Mouse (Mus musculus): ENCODE results near the gene Pgls. TPM values are rescaled to one million over a fixed set of nuclear protein-coding genes. Genes with fewer than 3 reads are reported as not detected.

The Pgls gene
- total RNA-seq, 2 experiments from 2014 or later = 25.6 to 26.1 TPM

DNA sequence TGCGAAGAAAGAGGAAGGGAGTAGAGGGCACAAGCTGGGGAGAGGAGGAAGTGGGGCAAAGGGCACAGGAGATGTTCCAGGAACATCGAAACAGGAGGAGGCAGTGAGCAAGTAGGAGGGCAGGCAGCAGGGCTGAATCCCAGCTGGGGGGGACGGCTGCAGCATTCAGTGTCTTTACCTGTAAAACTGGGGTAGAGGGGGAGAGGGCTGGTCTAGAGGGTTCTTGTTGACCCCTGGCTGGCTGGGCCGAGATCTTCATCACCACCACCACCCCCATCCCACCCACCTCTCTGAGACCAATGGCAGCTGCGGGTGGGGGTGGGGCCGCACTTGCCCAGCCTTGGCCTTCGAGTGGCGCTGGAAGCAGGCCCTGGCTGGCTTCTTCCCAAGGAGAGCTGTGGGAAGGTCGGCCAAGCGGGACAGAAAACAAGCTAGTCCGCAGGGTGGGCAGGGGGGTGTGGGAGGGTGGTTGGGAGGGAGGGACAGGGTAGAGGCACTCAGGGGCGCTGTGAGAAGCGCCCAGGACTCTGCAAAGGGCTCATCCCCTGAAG lies 23.5 kb upstream of the Pgls start, which contains the start of gene Slc27a1:
Gene Slc27a1 (plus strand): TSS at position 496 of the 551 bp plus-strand sequence.
- peak; percentile 72 to 74 for DNase-seq
- intact Hi-C loops (cut with DNase I) = no loop called here

DNA sequence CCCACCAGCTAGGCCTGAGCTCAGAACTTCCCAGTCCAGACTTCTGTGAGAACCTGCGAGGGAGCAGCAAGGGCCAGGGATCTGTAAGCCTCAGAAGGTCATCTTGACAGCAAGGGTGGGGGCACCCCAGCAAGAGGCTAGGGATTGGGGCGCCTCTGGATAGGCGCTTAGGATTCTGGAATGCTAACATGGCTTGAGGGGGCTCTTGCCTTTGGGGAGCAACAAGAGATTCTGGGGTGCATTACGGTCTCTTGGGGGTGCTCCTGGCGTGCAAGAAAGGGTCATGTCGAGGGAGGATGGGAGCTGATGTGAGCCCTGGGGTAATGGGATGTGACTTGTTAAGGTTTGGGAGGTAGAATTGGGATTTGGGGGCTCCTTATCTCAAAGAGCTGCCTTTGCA lies 23.0 kb upstream of the Pgls start:
- intact Hi-C loops (cut with DNase I) = no loop called here
- no peak for DNase-seq

DNA sequence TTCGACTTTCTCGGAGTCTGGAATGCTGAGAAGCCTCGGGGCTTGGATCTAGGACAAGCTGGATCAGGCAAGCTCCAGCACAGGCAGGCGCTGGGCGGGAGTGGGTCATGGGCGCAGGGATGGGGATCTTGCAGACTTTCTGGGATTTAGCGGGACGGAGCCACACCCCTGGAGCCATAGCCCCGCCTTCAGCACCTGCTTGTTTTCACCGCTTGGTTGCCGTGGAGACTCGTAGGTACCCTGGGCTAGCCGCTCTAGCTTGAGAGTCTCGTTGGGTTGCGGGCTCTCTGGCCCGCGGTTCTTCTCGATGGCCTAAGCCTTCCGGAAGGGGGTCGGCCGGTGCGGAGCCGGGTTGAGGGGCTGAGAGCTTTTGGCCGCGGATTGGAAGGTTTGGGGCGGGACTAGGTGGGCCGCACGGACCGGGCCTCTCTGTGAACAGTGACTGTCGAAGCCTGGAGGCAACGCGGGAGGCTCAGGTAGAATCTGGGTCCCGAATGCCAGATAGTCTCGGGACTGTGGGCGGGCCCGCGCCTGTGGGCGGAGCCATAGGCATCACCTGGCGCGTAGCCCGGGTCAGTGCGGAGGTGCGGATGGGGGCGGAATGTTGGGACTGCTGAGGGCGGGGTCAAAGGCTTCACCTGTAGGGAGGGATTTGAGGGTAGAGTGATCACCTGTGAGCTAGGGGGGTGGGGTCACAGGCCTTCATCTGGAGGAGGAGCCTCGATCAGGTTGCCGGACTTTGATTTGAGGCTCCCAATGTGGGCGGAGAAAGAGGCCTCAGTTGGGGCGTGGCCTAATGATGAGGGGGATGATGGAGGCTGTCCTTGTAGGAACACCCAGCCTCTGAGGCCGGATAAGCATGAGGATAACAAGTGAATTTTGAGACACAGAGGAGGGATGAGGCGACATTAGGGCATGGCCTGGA lies 22.3 kb upstream of the Pgls start:
- DNase-seq = peak; percentile 73 to 81
- intact Hi-C loops (cut with DNase I) = no loop called here

DNA sequence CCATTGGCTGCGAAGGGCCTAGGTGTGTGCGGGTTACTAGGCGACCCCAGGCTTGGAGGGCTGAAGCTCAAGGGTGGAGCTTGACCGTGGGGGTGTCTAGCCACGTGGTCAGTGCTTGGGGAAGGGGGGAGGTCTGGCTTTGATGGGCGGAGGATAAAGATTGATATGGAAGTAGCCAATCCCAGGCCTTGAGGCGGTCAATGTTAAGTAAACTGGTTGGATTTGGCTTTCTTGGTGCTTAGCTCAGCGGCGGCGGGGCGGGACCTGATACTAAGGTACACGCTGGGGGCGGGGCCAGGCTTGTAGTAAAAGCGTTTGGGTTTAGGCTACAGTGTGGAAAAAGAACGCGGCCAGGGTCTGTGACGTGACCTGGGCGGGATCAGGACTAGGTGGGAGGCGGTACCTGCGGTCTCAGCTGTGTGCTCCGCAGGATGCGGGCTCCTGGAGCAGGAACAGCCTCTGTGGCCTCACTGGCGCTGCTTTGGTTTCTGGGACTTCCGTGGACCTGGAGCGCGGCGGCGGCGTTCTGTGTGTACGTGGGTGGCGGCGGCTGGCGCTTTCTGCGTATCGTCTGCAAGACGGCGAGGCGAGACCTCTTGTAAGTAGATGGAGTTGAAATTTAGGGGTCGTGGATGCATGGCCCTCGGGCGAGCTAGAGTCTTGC lies 21.6 kb upstream of the Pgls start:
- DNase-seq = peak; percentile 80 to 83
- intact Hi-C loops (cut with DNase I) = no loop called here

DNA sequence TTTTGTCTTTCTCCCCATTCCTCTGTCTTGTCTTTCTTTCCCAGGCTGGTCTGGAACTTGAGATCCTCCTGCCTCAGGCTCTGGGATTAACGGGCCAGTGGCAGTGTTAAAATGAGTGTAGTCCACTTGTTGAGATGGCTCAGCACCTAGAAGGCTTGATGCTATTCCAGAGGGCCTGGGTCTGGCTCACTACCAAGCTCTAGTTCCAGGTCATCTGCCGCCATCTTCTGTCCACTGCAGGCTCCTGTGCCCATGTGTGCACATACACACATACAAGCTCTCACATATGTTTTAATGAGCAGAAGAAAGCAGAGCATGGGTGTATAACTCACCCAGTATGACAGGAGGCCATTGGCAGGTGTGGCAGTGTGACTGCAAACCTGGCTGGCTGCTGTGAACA lies 19.9 kb upstream of the Pgls start:
- intact Hi-C loops (cut with DNase I) = no loop called here
- DNase-seq = no peak

DNA sequence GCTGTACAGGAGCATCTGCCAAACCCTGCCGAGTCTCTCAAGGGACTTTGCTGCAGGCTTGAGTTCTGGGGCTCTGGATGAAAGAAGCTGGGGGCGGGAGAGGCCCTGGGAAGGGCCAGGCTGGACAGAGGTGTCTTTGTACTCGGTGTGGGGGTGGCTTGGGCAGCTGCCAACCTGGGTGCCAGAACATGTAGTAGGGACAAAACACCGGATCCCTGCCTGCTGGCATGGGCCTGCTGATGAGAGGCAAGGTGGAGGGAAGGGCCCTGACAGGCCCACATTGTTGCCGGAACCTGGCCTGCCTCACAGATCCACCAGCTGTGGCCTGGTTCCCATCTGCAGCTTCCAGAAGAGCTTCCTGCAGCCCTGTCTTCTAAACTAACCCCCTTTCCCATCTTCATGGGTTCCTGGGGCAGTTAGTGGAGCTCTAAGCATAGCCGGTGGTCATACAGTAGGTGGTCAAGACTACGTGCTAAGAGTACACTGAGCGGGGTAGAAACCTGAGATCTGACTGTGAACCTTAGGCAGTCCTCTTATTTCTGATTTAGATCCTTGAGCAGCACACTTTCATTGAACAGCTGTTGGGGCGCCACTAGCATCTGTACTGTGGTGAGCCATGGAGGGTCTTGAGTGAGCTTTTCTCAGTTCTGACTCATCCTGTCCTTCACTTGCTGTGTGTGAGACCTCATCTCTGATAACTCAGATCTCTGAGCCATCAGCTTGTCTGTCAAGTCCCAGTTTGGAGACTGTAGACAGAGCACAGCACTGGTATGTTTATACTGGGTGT lies 18.9 kb upstream of the Pgls start:
- peak in 1 of 2 experiments; percentile 42 for DNase-seq
- intact Hi-C loops (cut with DNase I) = no loop called here

DNA sequence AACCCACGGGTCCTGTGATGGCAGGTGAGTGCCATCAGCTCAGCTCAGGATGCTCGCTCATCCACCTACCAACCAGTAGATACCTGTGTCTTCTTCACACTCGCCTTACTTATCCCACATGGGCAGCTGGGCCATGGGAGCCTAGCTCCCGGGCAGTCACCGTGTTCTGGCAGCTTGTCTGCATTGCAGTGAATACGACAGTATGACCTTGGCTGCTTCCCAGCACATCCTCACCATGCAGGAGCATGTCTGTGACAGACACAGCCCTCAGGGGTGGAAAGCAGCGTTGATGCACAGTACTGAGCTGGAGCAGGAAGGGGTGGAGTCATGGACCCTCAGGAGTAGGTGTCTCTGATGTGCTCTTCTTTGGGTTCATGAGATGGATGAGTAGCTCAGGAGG lies 17.6 kb upstream of the Pgls start:
- intact Hi-C loops (cut with DNase I) = no loop called here
- no peak for DNase-seq

DNA sequence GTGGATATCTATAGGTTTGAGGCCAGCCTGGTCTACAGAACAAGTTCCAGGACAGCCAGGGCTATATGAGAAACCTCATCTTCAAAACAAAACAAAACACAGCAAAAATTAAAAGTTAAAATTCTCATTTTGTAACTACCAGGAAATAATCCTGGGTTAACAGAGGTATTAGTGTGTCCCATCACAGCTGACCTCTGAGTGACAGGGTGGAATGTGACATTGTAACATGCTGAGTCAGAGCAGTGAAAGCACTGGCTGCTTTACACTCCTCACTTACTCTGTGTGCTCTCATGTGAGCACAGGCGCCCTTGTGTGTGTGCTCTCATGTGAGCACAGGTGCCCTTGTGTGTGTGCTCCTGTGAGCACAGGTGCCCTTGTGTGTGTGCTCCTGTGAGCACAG lies 17.0 kb upstream of the Pgls start:
- intact Hi-C loops (cut with DNase I) = no loop called here
- DNase-seq = no peak

DNA sequence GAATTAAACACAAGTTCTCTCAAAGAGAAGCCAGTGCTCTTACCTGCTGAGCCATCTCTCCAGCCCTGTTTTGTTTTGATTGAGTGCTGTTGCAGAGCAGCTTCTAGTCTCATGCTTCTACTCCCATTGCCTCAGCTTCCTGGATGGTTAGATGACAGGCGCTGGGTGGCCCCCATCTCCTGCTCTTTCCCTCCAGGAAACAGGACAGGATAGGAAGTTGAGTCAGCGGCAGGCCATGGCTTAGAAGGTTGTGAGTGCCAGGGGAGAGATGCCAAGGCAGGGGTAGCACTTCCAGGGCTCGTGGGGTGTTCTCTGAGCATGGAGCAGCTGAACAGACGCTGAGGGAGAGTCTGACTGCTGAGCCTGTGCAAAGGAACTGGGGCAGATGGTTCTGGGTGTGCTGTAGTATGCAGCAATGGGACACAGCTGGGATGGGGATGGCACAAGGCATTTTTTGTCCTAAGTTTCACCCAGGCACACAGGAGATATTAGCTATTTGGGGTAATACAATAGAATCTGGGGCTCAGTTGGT lies 14.1 kb upstream of the Pgls start:
- DNase-seq = no peak
- intact Hi-C loops (cut with DNase I) = no loop called here

DNA sequence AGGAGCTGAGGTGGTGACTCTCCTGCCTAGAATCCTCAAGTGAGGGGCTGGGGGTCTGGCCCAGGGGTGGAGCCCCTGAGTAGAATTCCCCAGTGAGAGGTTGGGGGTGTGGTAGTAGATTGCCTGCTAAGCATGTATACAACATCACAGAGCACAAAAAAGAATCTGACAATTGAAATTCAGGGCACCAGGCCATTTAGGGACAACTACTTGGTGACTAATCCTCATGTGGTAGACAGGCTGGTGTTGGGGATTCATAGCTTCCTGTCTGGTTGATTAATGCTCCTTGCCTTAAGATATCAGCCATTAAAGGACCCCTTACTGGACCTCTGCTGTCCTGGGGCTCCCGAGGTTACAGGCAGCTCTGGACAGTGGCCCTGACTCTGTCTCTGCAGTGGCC lies 13.0 kb upstream of the Pgls start:
- intact Hi-C loops (cut with DNase I) = no loop called here
- no peak for DNase-seq

DNA sequence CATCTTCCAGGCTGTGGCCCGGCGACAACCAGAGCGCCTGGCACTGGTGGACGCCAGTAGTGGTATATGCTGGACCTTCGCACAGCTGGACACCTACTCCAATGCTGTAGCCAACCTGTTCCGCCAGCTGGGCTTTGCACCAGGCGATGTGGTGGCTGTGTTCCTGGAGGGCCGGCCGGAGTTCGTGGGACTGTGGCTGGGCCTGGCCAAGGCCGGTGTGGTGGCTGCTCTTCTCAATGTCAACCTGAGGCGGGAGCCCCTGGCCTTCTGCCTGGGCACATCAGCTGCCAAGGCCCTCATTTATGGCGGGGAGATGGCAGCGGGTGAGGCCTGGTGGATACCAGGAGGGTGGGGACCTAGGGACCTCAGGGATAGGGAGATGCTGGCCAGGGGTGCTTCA lies 12.5 kb upstream of the Pgls start:
- peak; percentile 59 to 73 for DNase-seq
- intact Hi-C loops (cut with DNase I) = no loop called here

DNA sequence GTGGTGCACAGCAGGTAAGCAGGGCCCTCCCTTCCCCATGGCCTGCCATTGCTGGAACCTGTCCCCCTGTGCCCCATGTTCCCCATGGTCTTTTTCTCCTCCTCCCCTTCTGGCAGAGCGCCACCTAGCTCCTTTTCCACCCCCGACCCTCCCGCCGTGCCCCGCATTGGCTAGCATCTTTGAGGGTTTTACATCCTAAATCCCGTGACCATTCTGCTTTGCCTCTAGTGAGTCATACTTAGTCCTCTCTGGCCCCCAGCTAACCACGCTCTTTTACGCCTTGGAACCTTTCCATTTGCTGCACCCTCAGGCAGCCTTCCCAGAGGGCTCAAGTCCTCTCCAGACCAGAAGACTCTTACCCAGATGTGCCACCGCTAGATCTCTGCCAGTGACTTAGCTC lies 11.8 kb upstream of the Pgls start:
- DNase-seq = no peak
- intact Hi-C loops (cut with DNase I) = no loop called here

DNA sequence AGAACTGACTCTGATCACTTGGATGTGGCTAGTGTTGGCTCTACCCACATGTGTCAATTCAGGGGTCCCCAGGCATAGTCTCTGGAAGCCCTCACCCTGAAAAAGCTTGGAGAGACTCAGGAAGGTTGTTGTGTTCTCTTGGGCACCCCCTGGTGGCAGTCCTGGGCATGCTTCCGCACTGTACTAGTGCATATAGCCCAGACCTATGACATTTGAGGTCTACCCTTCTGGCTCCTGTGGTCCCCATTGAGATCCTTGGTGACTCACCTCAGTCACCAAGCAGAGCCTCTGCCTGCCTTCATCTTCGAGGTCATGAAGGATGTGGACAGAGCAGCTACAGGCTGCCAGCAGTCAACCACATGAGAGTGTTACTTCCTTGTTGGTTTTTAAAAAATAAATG lies 5.1 kb upstream of the Pgls start:
- intact Hi-C loops (cut with DNase I) = no loop called here
- peak in 1 of 2 experiments; percentile 40 for DNase-seq

DNA sequence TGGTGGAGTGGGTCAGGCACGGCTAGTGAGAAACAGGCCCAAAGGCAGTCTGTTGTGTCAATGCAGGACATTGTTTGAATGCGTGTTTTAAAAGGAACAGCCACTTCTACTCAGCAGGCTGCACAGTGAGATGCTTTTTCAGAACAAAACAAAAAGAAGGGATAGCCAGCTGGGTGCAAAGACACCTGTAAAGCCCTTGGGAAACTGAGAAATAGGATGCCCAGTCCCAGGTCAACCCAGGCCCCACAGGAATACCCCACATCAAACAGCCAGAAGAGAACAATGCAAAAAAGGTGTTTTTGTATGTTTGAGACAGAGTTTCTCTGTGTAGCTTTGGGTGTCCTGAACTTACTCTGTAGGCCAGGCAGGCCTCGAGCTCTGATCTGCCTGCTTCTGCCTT lies 3.2 kb upstream of the Pgls start:
- no peak for DNase-seq
- intact Hi-C loops (cut with DNase I) = no loop called here

DNA sequence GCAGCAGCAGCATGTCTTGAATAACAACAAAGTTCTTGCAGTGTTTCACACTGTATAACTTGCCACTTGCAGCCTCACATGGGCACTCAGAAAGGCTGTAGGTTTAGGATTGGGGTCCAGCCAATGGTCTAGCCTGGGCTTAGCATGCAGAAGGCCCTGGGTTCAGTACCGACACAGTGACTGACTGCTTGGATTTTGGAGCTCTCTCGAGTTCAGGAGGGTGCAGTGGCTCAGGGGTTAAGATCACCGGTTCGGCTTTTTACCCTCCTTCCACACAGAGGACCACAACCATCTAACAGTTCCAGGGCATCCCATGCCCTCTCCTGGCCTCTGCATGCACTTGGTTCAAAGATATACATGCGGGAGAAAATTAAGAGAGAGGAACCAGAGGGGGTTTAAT lies 959 bp upstream of the Pgls start:
- intact Hi-C loops (cut with DNase I) = no loop called here
- no peak for DNase-seq

DNA sequence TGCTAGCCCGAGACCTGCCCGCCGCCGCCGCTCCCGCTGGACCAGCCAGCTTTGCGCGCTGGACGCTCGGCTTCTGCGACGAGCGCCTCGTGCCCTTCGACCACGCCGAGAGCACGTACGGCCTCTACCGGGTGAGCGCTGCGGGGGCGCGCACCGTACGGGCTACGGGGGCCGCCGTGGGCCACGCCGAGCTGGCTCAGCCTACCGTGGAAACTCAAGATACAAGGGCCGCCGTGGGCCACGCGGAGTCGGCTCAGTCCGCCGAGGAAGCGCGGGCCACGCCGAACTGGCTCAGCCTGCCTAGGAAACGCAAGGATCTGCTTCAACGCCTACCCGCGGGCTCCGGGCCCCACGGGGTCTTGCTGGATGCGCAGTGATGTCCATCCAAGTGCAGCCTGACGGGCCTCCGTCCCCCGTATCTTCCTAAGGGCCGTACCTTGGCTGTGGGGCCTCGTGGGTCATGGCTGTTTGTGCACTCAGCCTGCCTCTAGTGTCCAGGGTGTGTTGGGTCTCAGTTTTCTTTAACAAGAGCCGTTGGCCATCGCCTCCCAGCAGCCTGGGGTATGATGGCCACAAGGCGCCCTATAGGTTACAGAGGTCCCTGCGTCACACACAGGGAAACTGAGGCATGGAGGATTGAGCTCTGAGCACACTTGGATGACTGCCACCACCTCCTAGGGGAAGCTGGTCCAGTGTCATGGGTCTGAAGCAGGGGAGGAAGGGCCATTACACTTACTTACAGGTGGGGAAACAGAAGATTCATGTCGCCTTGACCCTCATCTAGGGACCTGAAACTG lies 596 bp downstream of the Pgls start:
- intact Hi-C loops (cut with DNase I) = no loop called here
- peak in 1 of 2 experiments; percentile 65 for DNase-seq

DNA sequence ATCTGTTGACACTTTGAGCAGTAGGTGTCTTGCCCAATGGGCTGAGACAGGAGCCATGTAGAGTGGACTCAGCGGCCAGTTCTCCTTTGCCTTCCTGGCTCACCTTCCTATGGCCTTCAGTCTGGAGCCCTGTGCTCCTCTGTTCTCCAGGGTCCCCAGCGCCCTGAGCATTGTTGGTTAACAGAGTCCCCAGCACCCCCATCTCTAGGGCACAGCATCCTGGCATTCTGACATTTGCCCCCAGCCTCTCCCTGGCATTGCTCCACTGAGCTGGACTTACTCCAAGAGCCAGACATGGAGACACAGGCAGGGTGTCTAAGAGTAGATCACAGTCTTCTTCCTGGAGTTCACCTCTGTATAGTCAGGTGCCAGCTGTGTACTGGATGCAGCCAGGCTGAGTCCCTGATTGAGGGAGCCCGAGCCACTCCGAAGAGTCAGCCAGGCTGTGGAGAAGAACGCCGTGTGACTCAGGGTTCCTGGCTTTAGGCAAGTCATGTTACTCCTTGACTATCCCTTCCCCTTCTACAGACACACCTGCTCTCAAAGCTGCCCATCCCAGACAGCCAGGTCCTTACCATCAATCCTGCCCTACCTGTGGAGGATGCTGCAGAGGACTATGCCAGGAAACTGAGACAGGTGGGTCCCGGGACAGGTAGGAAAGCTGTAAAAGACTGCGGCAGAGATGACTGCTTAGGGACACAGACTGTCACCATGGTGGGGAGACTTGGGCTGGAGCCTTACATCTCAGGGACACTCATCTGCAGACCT lies 1.8 kb downstream of the Pgls start:
- intact Hi-C loops (cut with DNase I) = no loop called here
- no peak for DNase-seq

DNA sequence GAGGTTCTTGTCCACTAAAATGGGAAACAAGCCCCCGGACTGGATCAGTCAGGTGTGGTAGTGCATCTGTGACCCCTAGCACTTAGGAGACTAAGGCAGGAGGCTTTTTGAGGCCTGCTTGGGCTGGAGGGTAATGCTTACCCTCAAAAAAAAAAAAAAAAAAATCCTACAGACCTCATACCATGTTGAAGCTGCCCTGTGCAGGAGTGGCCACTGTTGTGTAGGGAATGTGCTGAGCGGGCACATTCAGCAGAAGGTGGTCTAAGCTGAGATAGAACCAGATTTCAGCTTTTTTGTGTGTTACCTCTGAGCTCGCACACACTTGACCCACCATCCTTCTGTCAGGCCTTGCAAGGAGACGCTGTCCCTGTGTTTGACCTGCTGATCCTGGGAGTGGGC lies 2.3 kb downstream of the Pgls start:
- no peak for DNase-seq
- intact Hi-C loops (cut with DNase I) = no loop called here

DNA sequence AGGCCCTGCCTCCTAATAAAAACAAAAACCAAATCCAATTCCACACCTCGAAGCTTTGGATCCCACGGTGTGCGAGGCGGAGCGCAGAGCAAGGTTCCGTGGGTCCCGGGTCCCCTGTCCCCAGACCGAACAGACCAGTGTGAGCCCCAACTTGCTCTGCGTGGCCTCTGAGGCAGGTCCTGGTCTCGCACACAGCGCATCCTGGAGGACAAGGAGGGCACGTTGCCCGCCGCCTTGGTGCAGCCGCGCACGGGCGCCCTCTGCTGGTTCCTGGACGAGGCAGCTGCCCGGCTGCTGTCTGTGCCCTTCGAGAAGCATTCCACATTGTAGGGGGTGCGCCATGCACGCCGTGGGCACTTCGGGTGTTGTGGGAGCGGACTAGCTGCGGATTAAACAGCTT lies 3.9 kb downstream of the Pgls start:
- DNase-seq = peak; percentile 83 to 88
- intact Hi-C loops (cut with DNase I) = loop anchor here (2.0 to 5.0 kb wide), 2 partner anchors 36 to 65 kb away; no protein-coding TSS in a partner anchor

Measured in gastrocnemius, postnatal 36 days (tissue).